Mouse (Mus musculus) intestine, embryonic 14.5 days (tissue): ENCODE measurements around the gene Rabgef1. TPM values are rescaled to one million over a fixed set of nuclear protein-coding genes. Genes with fewer than 3 reads are reported as not detected.

Experiments used
- ATAC-seq: fragments of 200-750 bp; cut with Nextera tagmentation; replicated peaks from 2 replicates; pipeline ENCODE4 v1.8.0; 2017; ENCODE audit warnings: low read depth, moderate number of reproducible peaks, moderate TSS enrichment, moderate library complexity; ENCODE audit not compliant: low FRiP score, low TSS enrichment
- DNase-seq: peaks from one replicate; pipeline ENCODE4 v3.0.0-alpha.2; 2018; ENCODE audit warnings: low spot score
- H3K27ac ChIP-seq: fragments of 300-500 bp; sonication (generic); 2 replicates; pipeline ENCODE4 v1.5.1; 2014; ENCODE audit warnings: low read depth, mild to moderate bottlenecking, control low read depth
- H3K27me3 ChIP-seq: fragments of 300-500 bp; sonication (generic); replicated peaks from 2 replicates; pipeline ENCODE4 v1.6.1; 2014; ENCODE audit warnings: low read length, control low read depth; ENCODE audit not compliant: control insufficient read depth, insufficient read depth
- H3K36me3 ChIP-seq: fragments of 300-500 bp; sonication (generic); 2 replicates; pipeline ENCODE4 v1.6.1; 2014; ENCODE audit warnings: low read length, control low read depth; ENCODE audit not compliant: control insufficient read depth, insufficient read depth
- H3K4me1 ChIP-seq: fragments of 300-500 bp; sonication (generic); replicated peaks from 2 replicates; pipeline ENCODE4 v1.6.1; 2014; ENCODE audit warnings: low read length, control low read depth, mixed read lengths; ENCODE audit not compliant: control insufficient read depth, insufficient read depth
- H3K4me2 ChIP-seq: fragments of 300-500 bp; sonication (generic); 2 replicates; pipeline ENCODE4 v1.6.1; 2014; ENCODE audit warnings: low read length
- H3K4me3 ChIP-seq: fragments of 300-500 bp; sonication (generic); 2 replicates; pipeline ENCODE4 v1.5.1; 2014; ENCODE audit warnings: low read depth, low read length, control low read depth, mixed read lengths
- H3K9ac ChIP-seq: fragments of 300-500 bp; sonication (generic); 2 replicates; pipeline ENCODE4 v1.6.1; 2014; ENCODE audit warnings: mild to moderate bottlenecking, low read length
- H3K9me3 ChIP-seq: fragments of 300-500 bp; sonication (generic); 2 replicates; pipeline ENCODE4 v1.6.1; 2016; ENCODE audit warnings: low read length, control low read depth; ENCODE audit not compliant: control insufficient read depth
- WGBS: fragments of 180-500 bp; shearing (Covaris S2); extraction: QIAGEN DNeasy Blood & Tissue Kit; methylation state at CpG from one replicate; pipeline ENCODE4 v1.1.7; 2014; 5-methylcytosine and 5-hydroxymethylcytosine counted together
- polyA plus RNA-seq: library from polyadenylated mRNA; unstranded; fragments of >200 nt; fragmentation: Nextera tagmentation; extraction: Ambion mirVana; gene quantifications from 2 replicates; pipeline ENCODE4 v1.2.1, GENCODE M21; 2014

The Rabgef1 gene
- polyA plus RNA-seq, 1 experiment from 2014 or later, result 22.3 TPM

- no peaks in the 10 kb centered on the region for H3K4me1 ChIP-seq
- no peak overlapping the region for H3K4me2 ChIP-seq
- peaks cover 62% of the 10 kb centered on the region for H3K36me3 ChIP-seq
- no peaks in the 10 kb centered on the region for H3K27me3 ChIP-seq
- 87% methylated on average over 3 of the region's 3 CpGs for WGBS
- DNase-seq (no peak), ATAC-seq (no peak)
- H3K4me3 ChIP-seq, result no peak overlapping the region
- no peak overlapping the region for H3K9ac ChIP-seq
- no peaks in the 10 kb centered on the region for H3K9me3 ChIP-seq
- no peak overlapping the region for H3K27ac ChIP-seq
Observed at GRCm38 (mm10) chr5:130193760-130194159, 22.2 kb downstream of the Rabgef1 start.

DNA sequence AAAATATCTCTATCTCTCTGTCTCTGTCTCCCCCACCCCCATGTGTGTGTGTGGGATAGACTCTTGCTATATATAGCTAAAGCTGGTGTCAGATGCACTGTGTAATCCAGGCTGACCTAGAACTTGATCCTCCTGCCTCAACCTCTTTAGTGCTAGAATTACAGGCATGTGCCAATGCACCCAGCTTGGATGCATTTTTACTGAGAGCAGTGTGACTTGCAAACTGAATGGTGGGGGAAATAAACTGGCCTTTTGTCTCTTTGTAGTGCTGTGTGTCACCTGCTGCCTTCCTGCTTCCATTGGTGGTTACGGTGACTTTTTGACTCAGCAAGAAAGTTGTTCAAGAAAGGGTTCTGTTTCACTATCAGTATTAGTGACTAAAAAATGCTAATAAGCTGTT, 24.7 kb downstream of the Rabgef1 start:
- no peaks in the 10 kb centered on the region for H3K9me3 ChIP-seq
- 90% methylated on average over 1 of the region's 1 CpGs for WGBS
- peaks cover 57% of the 10 kb centered on the region for H3K36me3 ChIP-seq
- H3K9ac ChIP-seq, result no peak overlapping the region
- no peak overlapping the region for H3K4me2 ChIP-seq
- no peak overlapping the region for H3K27ac ChIP-seq
- DNase-seq (no peak), ATAC-seq (no peak)
- H3K27me3 ChIP-seq, result no peaks in the 10 kb centered on the region
- no peaks in the 10 kb centered on the region for H3K4me1 ChIP-seq
- no peak overlapping the region for H3K4me3 ChIP-seq

- Histone ChIP-seq H3K27ac (no peak overlapping the region), H3K4me1 (no peaks in the 10 kb centered on the region), H3K9me3 (no peaks in the 10 kb centered on the region), H3K36me3 (peaks cover 54% of the 10 kb centered on the region), H3K9ac (no peak overlapping the region), H3K4me3 (no peak overlapping the region), H3K4me2 (no peak overlapping the region), H3K27me3 (no peaks in the 10 kb centered on the region)
- 80% methylated on average over 3 of the region's 3 CpGs for WGBS
- no peak for DNase-seq
- no peak for ATAC-seq
Observed at GRCm38 (mm10) chr5:130197454-130197853, 25.9 kb downstream of the Rabgef1 start.

GRCm38 (mm10) chr5:130197981-130198380, 26.4 kb downstream of the Rabgef1 start:
- ATAC-seq, result no peak

DNA sequence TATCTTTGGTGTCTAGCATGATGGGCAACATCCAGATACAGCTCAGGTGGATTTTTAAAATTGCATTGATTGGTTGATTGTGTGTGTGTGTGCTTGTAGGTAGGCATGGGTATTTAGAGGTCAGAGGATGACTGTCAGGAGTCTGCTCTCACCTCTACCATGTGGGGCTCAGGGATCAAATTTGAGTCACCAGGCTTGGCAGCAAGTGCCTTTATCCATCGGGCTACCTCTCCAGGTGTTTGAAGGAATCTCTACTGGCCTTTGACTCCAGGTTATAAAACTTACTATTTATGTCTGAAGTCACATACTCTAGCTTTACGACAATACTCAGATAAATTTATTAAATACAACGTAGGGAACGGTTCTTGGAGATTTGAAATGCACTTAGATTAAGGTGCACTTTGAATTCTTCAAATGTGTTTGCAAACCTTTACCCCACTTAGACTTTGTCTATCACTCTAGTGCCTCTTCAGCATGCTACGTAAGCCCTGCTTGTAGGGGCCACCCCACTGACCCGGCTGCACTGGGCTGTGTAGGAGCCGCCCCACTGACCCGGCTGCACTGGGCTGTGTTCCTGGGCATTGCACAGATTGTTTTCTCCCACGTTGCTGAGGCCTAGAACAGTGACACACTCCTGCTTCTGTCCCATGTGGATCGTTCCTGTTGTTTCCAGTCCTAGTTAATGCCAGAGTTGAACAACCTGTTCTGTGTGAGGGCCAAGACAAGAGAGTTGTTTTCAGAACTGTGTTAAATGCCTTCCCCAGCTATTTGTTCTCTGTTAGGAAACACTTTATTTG, 28.8 kb downstream of the Rabgef1 start:
- Histone ChIP-seq H3K9ac (no peak overlapping the region), H3K9me3 (no peaks in the 10 kb centered on the region), H3K4me2 (no peak overlapping the region), H3K36me3 (peaks cover 45% of the 10 kb centered on the region), H3K27ac (no peak overlapping the region), H3K4me1 (no peaks in the 10 kb centered on the region), H3K27me3 (no peaks in the 10 kb centered on the region), H3K4me3 (no peak overlapping the region)
- WGBS, result 78% methylated on average over 10 of the region's 10 CpGs
- DNase-seq (no peak), ATAC-seq (no peak)

More at GRCm38 (mm10) chr5:130197981-130198380, 26.4 kb downstream of the Rabgef1 start:
- no peak for DNase-seq
- Histone ChIP-seq H3K4me1 (no peaks in the 10 kb centered on the region), H3K4me3 (no peak overlapping the region), H3K9ac (no peak overlapping the region), H3K4me2 (no peak overlapping the region), H3K27me3 (no peaks in the 10 kb centered on the region), H3K9me3 (no peaks in the 10 kb centered on the region), H3K36me3 (peaks cover 50% of the 10 kb centered on the region), H3K27ac (no peak overlapping the region)
- 92% methylated on average over 7 of the region's 7 CpGs for WGBS

DNA sequence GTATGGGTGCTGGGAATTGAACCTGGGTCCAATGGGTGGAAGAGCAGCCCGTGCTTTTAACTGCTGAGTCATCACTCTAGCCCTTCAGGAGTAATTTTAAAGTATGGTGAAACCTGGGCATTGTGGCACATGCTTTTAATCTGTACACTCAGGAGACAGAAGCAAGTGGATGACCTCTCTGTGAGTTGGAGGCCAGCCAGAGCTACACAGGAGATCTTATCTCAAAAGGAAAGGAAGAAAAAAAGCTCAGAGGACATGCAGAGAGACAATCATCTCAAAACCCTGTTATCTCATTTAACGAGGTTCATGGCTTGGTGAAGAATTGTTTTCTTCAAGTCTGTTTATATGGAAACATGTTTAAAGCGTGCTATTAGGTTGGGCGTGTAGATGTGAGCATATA, 32.4 kb downstream of the Rabgef1 start:
- no peak for ATAC-seq
- H3K4me3 ChIP-seq, result no peak overlapping the region
- no peak overlapping the region for H3K4me2 ChIP-seq
- no peaks in the 10 kb centered on the region for H3K4me1 ChIP-seq
- no peak overlapping the region for H3K9ac ChIP-seq
- H3K27me3 ChIP-seq, result no peaks in the 10 kb centered on the region
- no peaks in the 10 kb centered on the region for H3K9me3 ChIP-seq
- H3K27ac ChIP-seq, result no peak overlapping the region
- peaks cover 48% of the 10 kb centered on the region for H3K36me3 ChIP-seq
- DNase-seq, result no peak
- WGBS, result 85% methylated on average over 4 of the region's 4 CpGs

DNA sequence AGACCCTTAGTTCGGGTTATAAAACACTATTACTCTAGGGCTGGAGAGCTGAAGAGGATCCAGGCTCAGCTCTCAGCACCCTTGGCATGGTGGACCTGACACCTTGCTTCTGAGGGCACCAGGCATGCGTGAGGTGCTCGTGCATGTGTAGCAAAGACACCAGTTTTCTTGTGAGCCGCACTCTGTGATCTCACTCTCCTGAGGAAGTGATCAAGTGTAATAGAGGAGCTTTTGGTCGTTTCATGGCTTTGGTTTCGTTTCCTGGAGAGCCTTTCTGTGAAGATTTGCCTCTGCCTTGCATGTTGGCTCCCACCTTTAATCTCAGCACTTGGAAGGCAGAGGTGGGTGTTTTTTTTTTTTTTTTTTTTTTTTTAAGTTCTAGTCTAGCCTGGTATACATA, 33.0 kb downstream of the Rabgef1 start:
- Histone ChIP-seq H3K4me1 (no peaks in the 10 kb centered on the region), H3K9me3 (no peaks in the 10 kb centered on the region), H3K27ac (no peak overlapping the region), H3K9ac (no peak overlapping the region), H3K27me3 (no peaks in the 10 kb centered on the region), H3K4me3 (no peak overlapping the region), H3K4me2 (no peak overlapping the region), H3K36me3 (peaks cover 48% of the 10 kb centered on the region)
- no peak for DNase-seq
- WGBS, result 81% methylated on average over 6 of the region's 6 CpGs
- ATAC-seq, result no peak

GRCm38 (mm10) chr5:130205441-130206023, 33.9 kb downstream of the Rabgef1 start:
- H3K36me3 ChIP-seq, result peaks cover 51% of the 10 kb centered on the region
- no peaks in the 10 kb centered on the region for H3K9me3 ChIP-seq
- WGBS, result 87% methylated on average over 3 of the region's 3 CpGs
- DNase-seq, result no peak
- no peaks in the 10 kb centered on the region for H3K4me1 ChIP-seq
- H3K27me3 ChIP-seq, result no peaks in the 10 kb centered on the region
- H3K4me2 ChIP-seq, result no peak overlapping the region
- no peak overlapping the region for H3K27ac ChIP-seq
- ATAC-seq, result no peak
- H3K9ac ChIP-seq, result no peak overlapping the region
- H3K4me3 ChIP-seq, result no peak overlapping the region

DNA sequence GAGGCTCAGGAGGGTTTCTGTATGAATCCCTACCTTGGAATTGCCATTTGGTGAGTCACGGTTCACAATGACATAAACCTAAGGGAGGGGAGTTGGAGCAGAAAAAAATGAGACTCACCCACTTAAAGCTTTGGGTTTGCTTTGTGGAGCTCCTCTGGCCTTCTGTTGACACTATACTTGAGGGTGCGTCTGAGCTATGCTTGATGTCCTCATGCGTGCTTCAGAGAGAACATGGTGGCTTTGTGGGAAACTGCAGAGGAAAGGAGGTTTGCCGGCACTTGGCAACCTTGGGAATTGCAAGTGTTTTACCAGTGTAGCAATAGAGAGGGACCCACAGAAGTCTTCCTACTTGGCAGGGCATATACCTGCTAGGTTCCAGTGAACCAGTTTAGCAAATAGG, 35.7 kb downstream of the Rabgef1 start:
- Histone ChIP-seq H3K9ac (no peak overlapping the region), H3K36me3 (peaks cover 59% of the 10 kb centered on the region), H3K27ac (no peak overlapping the region), H3K27me3 (no peaks in the 10 kb centered on the region), H3K4me3 (no peak overlapping the region), H3K4me2 (no peak overlapping the region), H3K4me1 (no peaks in the 10 kb centered on the region), H3K9me3 (no peaks in the 10 kb centered on the region)
- DNase-seq, result no peak
- no peak for ATAC-seq
- 92% methylated on average over 4 of the region's 4 CpGs for WGBS
